In genomic region chr10:80171252-80171651, GRCm38 (mm10) we compare ENCODE assay signal across 12 mouse cellular contexts. TPM values are rescaled to one million over a fixed set of nuclear protein-coding genes. Genes with fewer than 3 reads are reported as not detected.
DNase-seq lines count a peak whose midpoint lies in the region; ATAC-seq and TF ChIP-seq lines count a peak whose summit lies in the region.
"Had no signal": no experiment of that assay in that cellular context is flagged by ENCODE, and none has a peak within 500 bp of the region (broad histone marks: within the 10 kb centered on the region; RNA-seq: fewer than 3 reads in every experiment).

No protein-coding gene starts in this region.

- H3K4me1 ChIP-seq in embryonic facial prominence, embryonic 12.5 days: peaks cover 37% of the 10 kb centered on the region
- peaks cover 66% of the 10 kb centered on the region for H3K4me1 ChIP-seq in neural tube, embryonic 13.5 days (replicated peaks)

- no peak for ATAC-seq in embryonic facial prominence, embryonic 12.5 days (ENCODE audit: insufficient number of reproducible peaks, insufficient read depth, low FRiP score, low TSS enrichment)
- ATAC-seq in neural tube, embryonic 13.5 days (ENCODE audit: low read depth): no peak
- ATAC-seq: liver, postnatal 0 days had no signal

- H3K27ac ChIP-seq in layer of hippocampus, adult 2 months: peak overlapping the region; percentile 92
- peak overlapping the region; percentile 76; the same call in 1 of the 2 replicates for H3K27ac ChIP-seq in embryonic facial prominence, embryonic 12.5 days
- H3K27ac ChIP-seq in neural tube, embryonic 13.5 days (replicated peaks): peak overlapping the region; percentile 92

- TF ChIP-seq CTCF in layer of hippocampus, adult 2 months (conservative IDR thresholded peaks at IDR 0.05): no peak

- 0 out of 2 replicates have a peak overlapping the region, but pooled peaks have one; percentile 3 for H3K9ac ChIP-seq in embryonic facial prominence, embryonic 12.5 days
- peak overlapping the region; percentile 74; the same call in 1 of the 2 replicates for H3K9ac ChIP-seq in neural tube, embryonic 13.5 days
- H3K9ac ChIP-seq: liver, postnatal 0 days had no signal

- no peak overlapping the region for H3K4me2 ChIP-seq in embryonic facial prominence, embryonic 12.5 days (replicated peaks)
- H3K4me2 ChIP-seq in neural tube, embryonic 13.5 days: 0 out of 2 replicates have a peak overlapping the region, but pooled peaks have one; percentile 66

- WGBS in embryonic facial prominence, embryonic 12.5 days: 87% methylated on average over 15 of the region's 15 CpGs
- 94% methylated on average over 15 of the region's 15 CpGs for WGBS in neural tube, embryonic 13.5 days

- no peaks in the 10 kb centered on the region for H3K27me3 ChIP-seq in embryonic facial prominence, embryonic 12.5 days
- H3K27me3 ChIP-seq in neural tube, embryonic 13.5 days: no peaks in the 10 kb centered on the region
- H3K27me3 ChIP-seq: megakaryocyte, embryonic 14.5 days had no signal

- peaks cover 27% of the 10 kb centered on the region for H3K36me3 ChIP-seq in embryonic facial prominence, embryonic 12.5 days
- H3K36me3 ChIP-seq in neural tube, embryonic 13.5 days: peaks cover 30% of the 10 kb centered on the region

- no peaks in the 10 kb centered on the region for H3K9me3 ChIP-seq in embryonic facial prominence, embryonic 12.5 days
- H3K9me3 ChIP-seq in neural tube, embryonic 13.5 days: no peaks in the 10 kb centered on the region
- H3K9me3 ChIP-seq: megakaryocyte, embryonic 14.5 days had no signal

- peak; percentile 56 for DNase-seq in cerebellum, adult 9-11 months
- no peak for DNase-seq in cerebellum, adult 9-10 months
- no peak for DNase-seq in layer of hippocampus, adult 2 months (ENCODE audit: low spot score in 2 of 2)
- DNase-seq in layer of hippocampus, adult 9-10 months (ENCODE audit: low spot score): no peak
- DNase-seq in ovary, postnatal 10 days (ENCODE audit: low spot score): no peak
- DNase-seq in embryo, embryonic 9.5 days (ENCODE audit: extremely low spot score): no peak
- DNase-seq: kidney, postnatal 14 days; thymus, adult 18-20 months had no signal

- no peak overlapping the region for H3K4me3 ChIP-seq in layer of hippocampus, adult 2 months
- H3K4me3 ChIP-seq in embryonic facial prominence, embryonic 12.5 days: no peak overlapping the region
- no peak overlapping the region for H3K4me3 ChIP-seq in neural tube, embryonic 13.5 days

RNA-seq across cellular contexts. Expression of gene 1600002K03Rik, which starts 1.5 kb away (rescaled TPM):
- total RNA-seq in layer of hippocampus, adult 2 months (2021): 1 to 10 TPM; 7.0 to 7.4 TPM
- polyA plus RNA-seq in embryonic facial prominence, embryonic 12.5 days (2016; fragmentation: Nextera tagmentation; extraction: Ambion mirVana): 11.6 and 13.0 TPM in 2 replicates
- 11.4 and 16.3 TPM in 2 replicates for polyA plus RNA-seq in neural tube, embryonic 13.5 days (2015; fragmentation: Nextera tagmentation; extraction: Ambion mirVana)

RNA-seq across cellular contexts. Expression of gene Cirbp, which starts 5.5 kb away (rescaled TPM):
- 100 to 1,000 TPM in 1 of 2 experiments, 10 to 100 TPM in 1; 88.3 to 103 TPM for total RNA-seq in layer of hippocampus, adult 2 months (2021)
- 151 and 159 TPM in 2 replicates for polyA plus RNA-seq in embryonic facial prominence, embryonic 12.5 days (2016; fragmentation: Nextera tagmentation; extraction: Ambion mirVana)
- polyA plus RNA-seq in neural tube, embryonic 13.5 days (2015; fragmentation: Nextera tagmentation; extraction: Ambion mirVana): 325 and 351 TPM in 2 replicates

RNA-seq across cellular contexts. Expression of gene Efna2, which starts 8.0 kb away (rescaled TPM):
- total RNA-seq in layer of hippocampus, adult 2 months (2021): 1 to 10 TPM; 7.1 to 9.7 TPM
- 55.8 and 56.9 TPM in 2 replicates for polyA plus RNA-seq in embryonic facial prominence, embryonic 12.5 days (2016; fragmentation: Nextera tagmentation; extraction: Ambion mirVana)
- 34.0 and 34.8 TPM in 2 replicates for polyA plus RNA-seq in neural tube, embryonic 13.5 days (2015; fragmentation: Nextera tagmentation; extraction: Ambion mirVana)

RNA-seq across cellular contexts. Expression of gene Midn, which starts 23.2 kb away (rescaled TPM):
- 10 to 100 TPM; 53.1 to 54.5 TPM for total RNA-seq in layer of hippocampus, adult 2 months (2021)
- 33.4 and 35.1 TPM in 2 replicates for polyA plus RNA-seq in embryonic facial prominence, embryonic 12.5 days (2016; fragmentation: Nextera tagmentation; extraction: Ambion mirVana)
- 31.0 and 35.8 TPM in 2 replicates for polyA plus RNA-seq in neural tube, embryonic 13.5 days (2015; fragmentation: Nextera tagmentation; extraction: Ambion mirVana)

RNA-seq across cellular contexts. Expression of gene Cbarp, which starts 30.6 kb away (rescaled TPM):
- 100 to 1,000 TPM; 331 to 341 TPM for total RNA-seq in layer of hippocampus, adult 2 months (2021)
- 8.4 and 8.5 TPM in 2 replicates for polyA plus RNA-seq in embryonic facial prominence, embryonic 12.5 days (2016; fragmentation: Nextera tagmentation; extraction: Ambion mirVana)
- 53.9 and 55.1 TPM in 2 replicates for polyA plus RNA-seq in neural tube, embryonic 13.5 days (2015; fragmentation: Nextera tagmentation; extraction: Ambion mirVana)
